Mouse (Mus musculus): ENCODE results near the gene Mgmt. TPM values are rescaled to one million over a fixed set of nuclear protein-coding genes. Genes with fewer than 3 reads are reported as not detected.

The Mgmt gene
- total and polyA plus RNA-seq, 2 experiments from 2014 or later = 0.66 to 1.3 TPM

GRCm38 (mm10) chr7:136916021-136916420 lies 21.6 kb downstream of the Mgmt start:
- Histone ChIP-seq H3K27me3 (ENCODE audit: insufficient read depth, low read length) (no peaks in the 10 kb centered on the region), H3K4me2 (ENCODE audit: low read depth, low read length, poor library complexity, severe bottlenecking) (no peak overlapping the region), H3K4me3 (ENCODE audit: low read depth, low read length) (no peak overlapping the region), H3K9me3 (ENCODE audit: low read length) (no peaks in the 10 kb centered on the region), H3K4me1 (ENCODE audit: insufficient read depth, low read length) (no peaks in the 10 kb centered on the region), H3K36me3 (ENCODE audit: insufficient read depth, low read length) (no peaks in the 10 kb centered on the region), H3K9ac (replicated peaks; ENCODE audit: low read length, poor library complexity, severe bottlenecking) (no peak overlapping the region), H3K27ac (ENCODE audit: low read depth, low read length) (no peak overlapping the region)
- WGBS = 86% methylated on average over 3 of the region's 3 CpGs
- DNase-seq (ENCODE audit: low spot score) (no peak), ATAC-seq (ENCODE audit: low FRiP score) (no peak)
- no peak for TF ChIP-seq CTCF (IDR thresholded peaks at IDR 0.05)

GRCm38 (mm10) chr7:136920976-136921755 lies 26.8 kb downstream of the Mgmt start:
- Histone ChIP-seq H3K4me2 (ENCODE audit: low read depth, low read length, poor library complexity, severe bottlenecking) (no peak overlapping the region), H3K9me3 (ENCODE audit: low read length) (no peaks in the 10 kb centered on the region), H3K27ac (ENCODE audit: low read depth, low read length) (no peak overlapping the region), H3K9ac (replicated peaks; ENCODE audit: low read length, poor library complexity, severe bottlenecking) (no peak overlapping the region), H3K36me3 (ENCODE audit: insufficient read depth, low read length) (no peaks in the 10 kb centered on the region), H3K4me3 (ENCODE audit: low read depth, low read length) (no peak overlapping the region), H3K27me3 (ENCODE audit: insufficient read depth, low read length) (no peaks in the 10 kb centered on the region), H3K4me1 (ENCODE audit: insufficient read depth, low read length) (no peaks in the 10 kb centered on the region)
- no peak for TF ChIP-seq CTCF (IDR thresholded peaks at IDR 0.05)
- WGBS = 92% methylated on average over 12 of the region's 12 CpGs
- DNase-seq (ENCODE audit: low spot score) (peak; percentile 11), ATAC-seq (ENCODE audit: low FRiP score) (no peak)

GRCm38 (mm10) chr7:136922230-136922629 lies 27.8 kb downstream of the Mgmt start:
- Histone ChIP-seq H3K4me3 (ENCODE audit: low read depth, low read length) (no peak overlapping the region), H3K27ac (ENCODE audit: low read depth, low read length) (no peak overlapping the region), H3K4me1 (ENCODE audit: insufficient read depth, low read length) (no peaks in the 10 kb centered on the region), H3K9me3 (ENCODE audit: low read length) (no peaks in the 10 kb centered on the region), H3K27me3 (ENCODE audit: insufficient read depth, low read length) (no peaks in the 10 kb centered on the region), H3K36me3 (ENCODE audit: insufficient read depth, low read length) (no peaks in the 10 kb centered on the region), H3K9ac (replicated peaks; ENCODE audit: low read length, poor library complexity, severe bottlenecking) (no peak overlapping the region), H3K4me2 (ENCODE audit: low read depth, low read length, poor library complexity, severe bottlenecking) (no peak overlapping the region)
- DNase-seq (ENCODE audit: low spot score) (no peak), ATAC-seq (ENCODE audit: low FRiP score) (no peak)
- no peak for TF ChIP-seq CTCF (IDR thresholded peaks at IDR 0.05)
- WGBS = 83% methylated on average over 6 of the region's 6 CpGs

- TF ChIP-seq CTCF (IDR thresholded peaks at IDR 0.05) = no peak
- ATAC-seq (ENCODE audit: low FRiP score) (no peak), DNase-seq (ENCODE audit: low spot score) (no peak)
- no peak overlapping the region for H3K27ac ChIP-seq (ENCODE audit: low read depth, low read length)
- no peaks in the 10 kb centered on the region for H3K9me3 ChIP-seq (ENCODE audit: low read length)
- H3K4me1 ChIP-seq (ENCODE audit: insufficient read depth, low read length) = no peaks in the 10 kb centered on the region; the same call in 1 of the 2 replicates
- no peak overlapping the region for H3K4me2 ChIP-seq (ENCODE audit: low read depth, low read length, poor library complexity, severe bottlenecking)
- H3K4me3 ChIP-seq (ENCODE audit: low read depth, low read length) = no peak overlapping the region
- H3K27me3 ChIP-seq (ENCODE audit: insufficient read depth, low read length) = no peaks in the 10 kb centered on the region
- H3K36me3 ChIP-seq (ENCODE audit: insufficient read depth, low read length) = no peaks in the 10 kb centered on the region
- no peak overlapping the region for H3K9ac ChIP-seq (replicated peaks; ENCODE audit: low read length, poor library complexity, severe bottlenecking)
- 69% methylated on average over 18 of the region's 18 CpGs for WGBS
Measured at GRCm38 (mm10) chr7:136924610-136925260, 30.3 kb downstream of the Mgmt start.

- TF ChIP-seq CTCF (IDR thresholded peaks at IDR 0.05) = no peak
- Histone ChIP-seq H3K9me3 (ENCODE audit: low read length) (no peaks in the 10 kb centered on the region), H3K27ac (ENCODE audit: low read depth, low read length) (no peak overlapping the region), H3K36me3 (ENCODE audit: insufficient read depth, low read length) (no peaks in the 10 kb centered on the region), H3K4me3 (ENCODE audit: low read depth, low read length) (no peak overlapping the region), H3K4me1 (ENCODE audit: insufficient read depth, low read length) (no peaks in the 10 kb centered on the region; the same call in 1 of the 2 replicates), H3K9ac (replicated peaks; ENCODE audit: low read length, poor library complexity, severe bottlenecking) (no peak overlapping the region), H3K27me3 (ENCODE audit: insufficient read depth, low read length) (no peaks in the 10 kb centered on the region), H3K4me2 (ENCODE audit: low read depth, low read length, poor library complexity, severe bottlenecking) (no peak overlapping the region)
- WGBS = 60% methylated on average over 9 of the region's 9 CpGs
- DNase-seq (ENCODE audit: low spot score) = no peak
- ATAC-seq (ENCODE audit: low FRiP score) = no peak
Measured at GRCm38 (mm10) chr7:136926178-136926577, 31.8 kb downstream of the Mgmt start.

GRCm38 (mm10) chr7:136930451-136930850 lies 36.0 kb downstream of the Mgmt start:
- DNase-seq (ENCODE audit: low spot score) = no peak
- H3K9me3 ChIP-seq (ENCODE audit: low read length) = no peaks in the 10 kb centered on the region
- H3K4me3 ChIP-seq (ENCODE audit: low read depth, low read length) = no peak overlapping the region
- H3K27ac ChIP-seq (ENCODE audit: low read depth, low read length) = no peak overlapping the region
- no peaks in the 10 kb centered on the region for H3K27me3 ChIP-seq (ENCODE audit: insufficient read depth, low read length)
- no peak overlapping the region for H3K9ac ChIP-seq (replicated peaks; ENCODE audit: low read length, poor library complexity, severe bottlenecking)
- ATAC-seq (ENCODE audit: low FRiP score) = no peak
- no peak overlapping the region for H3K4me2 ChIP-seq (ENCODE audit: low read depth, low read length, poor library complexity, severe bottlenecking)
- H3K4me1 ChIP-seq (ENCODE audit: insufficient read depth, low read length) = no peaks in the 10 kb centered on the region; the same call in 1 of the 2 replicates
- 76% methylated on average over 3 of the region's 3 CpGs for WGBS
- no peak for TF ChIP-seq CTCF (IDR thresholded peaks at IDR 0.05)
- H3K36me3 ChIP-seq (ENCODE audit: insufficient read depth, low read length) = no peaks in the 10 kb centered on the region
